Mouse (Mus musculus): ENCODE results near the gene Dnaaf1.

Dnaaf1 gene

DNA sequence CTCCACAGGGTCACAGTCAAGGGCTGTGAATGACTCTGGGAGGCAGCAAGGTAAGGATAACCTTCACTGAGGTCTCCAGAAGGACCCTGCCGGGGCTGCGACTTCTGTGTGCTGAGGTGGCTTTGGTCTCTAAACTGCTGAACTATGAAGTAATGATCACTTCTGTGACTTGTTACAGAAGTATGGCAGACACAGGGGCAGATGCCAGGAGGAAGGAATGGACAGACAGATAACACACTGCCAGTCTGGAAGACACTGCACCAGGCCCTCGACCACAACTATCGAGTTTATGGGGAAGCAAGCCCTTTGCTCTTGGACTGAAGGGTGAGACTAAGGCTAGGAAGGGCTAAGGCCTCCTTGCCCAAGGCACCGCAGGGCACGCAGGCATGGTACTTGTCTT is 3.9 kb upstream of the Dnaaf1 start:
- DNase-seq (ENCODE audit: low read depth in 1 of 2, low spot score in 2 of 2), result no peak

- DNase-seq (ENCODE audit: low read depth in 1 of 2, low spot score in 2 of 2), result no peak
Observed at GRCm38 (mm10) chr8:119572411-119572810, 2.6 kb upstream of the Dnaaf1 start.

DNA sequence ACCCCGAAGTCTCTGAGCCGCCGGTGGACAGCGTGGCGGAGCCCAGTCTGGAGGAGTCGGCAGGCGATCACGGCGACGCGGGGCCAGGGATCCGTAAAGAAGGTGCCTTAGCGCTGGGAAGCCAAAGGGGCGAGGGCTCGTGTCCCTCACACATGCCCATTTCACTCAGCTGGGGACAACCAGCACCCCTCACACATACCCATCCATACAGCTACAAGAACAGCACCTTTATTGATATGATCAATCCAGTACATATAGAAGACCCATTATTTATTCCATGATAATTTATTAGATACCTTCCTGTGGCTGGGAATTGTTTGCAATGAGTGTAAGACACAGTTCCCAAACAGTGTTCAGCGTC is 311 bp downstream of the Dnaaf1 start:
- no peak for DNase-seq (ENCODE audit: low read depth in 1 of 2, low spot score in 2 of 2)

- DNase-seq (ENCODE audit: low read depth in 1 of 2, low spot score in 2 of 2), result no peak
Observed at GRCm38 (mm10) chr8:119579096-119579495, 4.1 kb downstream of the Dnaaf1 start.

- no peak for DNase-seq (ENCODE audit: low read depth in 1 of 2, low spot score in 2 of 2)
Observed at GRCm38 (mm10) chr8:119580441-119581161, 5.6 kb downstream of the Dnaaf1 start.

GRCm38 (mm10) chr8:119585901-119586300 is 10.9 kb downstream of the Dnaaf1 start:
- no peak for DNase-seq (ENCODE audit: low read depth in 1 of 2, low spot score in 2 of 2)

DNA sequence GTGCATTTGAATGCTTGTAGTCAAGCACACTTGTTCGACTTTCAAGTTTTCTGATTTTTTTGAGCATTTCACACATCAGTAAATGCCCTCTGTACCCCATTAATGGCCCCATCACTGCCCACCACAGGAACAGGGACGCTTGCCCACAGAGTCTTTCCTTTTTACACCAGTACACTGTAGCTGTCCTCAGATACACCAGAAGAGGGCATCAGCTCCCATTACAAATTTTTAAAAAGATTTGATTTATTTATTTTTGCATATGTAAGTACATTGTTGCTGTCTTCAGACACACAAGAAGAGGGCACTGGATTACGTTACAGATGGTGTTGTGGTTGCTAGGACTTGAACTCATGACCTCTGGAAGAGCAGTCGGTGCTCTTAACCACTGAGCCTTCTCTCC is 13.3 kb downstream of the Dnaaf1 start:
- no peak for DNase-seq (ENCODE audit: low read depth in 1 of 2, low spot score in 2 of 2)

GRCm38 (mm10) chr8:119588844-119589243 is 13.8 kb downstream of the Dnaaf1 start:
- no peak for DNase-seq (ENCODE audit: low read depth in 1 of 2, low spot score in 2 of 2)

- no peak for DNase-seq (ENCODE audit: low read depth in 1 of 2, low spot score in 2 of 2)
Observed at GRCm38 (mm10) chr8:119590348-119590747, 15.3 kb downstream of the Dnaaf1 start.

DNA sequence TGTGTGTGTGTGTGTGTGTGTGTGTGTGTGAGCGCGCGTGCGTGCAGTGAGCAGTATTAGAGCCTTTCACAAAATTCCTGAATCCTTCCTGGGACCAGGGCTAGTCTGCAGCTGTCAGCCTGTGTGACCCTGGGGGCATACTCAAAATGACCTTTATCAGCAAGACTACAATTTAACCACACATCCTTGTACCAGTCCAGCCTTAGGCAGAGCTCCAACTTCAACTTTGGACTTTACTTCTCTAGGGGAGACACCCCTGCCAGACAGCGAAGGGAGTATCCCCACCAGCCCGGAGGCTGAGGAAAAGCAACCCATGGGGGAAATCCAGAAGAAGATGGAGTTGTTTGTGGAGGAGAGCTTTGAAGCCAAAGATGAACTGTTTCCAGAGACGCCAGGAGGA is 16.4 kb downstream of the Dnaaf1 start:
- no peak for DNase-seq (ENCODE audit: low read depth in 1 of 2, low spot score in 2 of 2)

GRCm38 (mm10) chr8:119603771-119604170 is 28.7 kb downstream of the Dnaaf1 start:
- no peak for DNase-seq (ENCODE audit: low read depth in 1 of 2, low spot score in 2 of 2)

- no peak for DNase-seq (ENCODE audit: low read depth in 1 of 2, low spot score in 2 of 2)
Observed at GRCm38 (mm10) chr8:119604398-119604803, 29.4 kb downstream of the Dnaaf1 start.

DNA sequence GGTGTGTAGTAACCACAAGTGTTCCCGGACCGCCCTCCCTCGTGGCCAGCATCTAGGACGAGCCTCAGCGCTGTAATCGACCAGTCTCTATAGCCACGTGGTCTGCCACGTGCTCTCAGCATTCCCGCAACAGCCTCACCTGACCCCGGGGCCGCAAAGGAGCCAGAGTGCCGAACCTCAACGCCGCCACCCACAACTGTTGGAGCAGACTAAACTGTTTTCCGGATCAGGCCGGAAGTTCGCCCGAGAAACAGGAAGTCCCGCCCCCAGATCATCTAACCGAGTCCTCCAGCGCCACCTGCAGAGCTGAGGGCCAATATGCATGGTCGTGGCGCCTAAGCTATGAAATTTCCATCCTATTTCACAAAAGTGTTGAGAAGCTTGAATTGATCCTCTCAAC is 30.0 kb downstream of the Dnaaf1 start, which contains the start of gene Taf1c:
Gene Taf1c, minus strand, starts transcription at position 227 of the 400 bp plus-strand sequence.
- peak; percentile 62 to 85 for DNase-seq (ENCODE audit: low read depth in 1 of 2, low spot score in 2 of 2)

GRCm38 (mm10) chr8:119606224-119606623 is 31.2 kb downstream of the Dnaaf1 start:
- no peak for DNase-seq (ENCODE audit: low read depth in 1 of 2, low spot score in 2 of 2)

DNA sequence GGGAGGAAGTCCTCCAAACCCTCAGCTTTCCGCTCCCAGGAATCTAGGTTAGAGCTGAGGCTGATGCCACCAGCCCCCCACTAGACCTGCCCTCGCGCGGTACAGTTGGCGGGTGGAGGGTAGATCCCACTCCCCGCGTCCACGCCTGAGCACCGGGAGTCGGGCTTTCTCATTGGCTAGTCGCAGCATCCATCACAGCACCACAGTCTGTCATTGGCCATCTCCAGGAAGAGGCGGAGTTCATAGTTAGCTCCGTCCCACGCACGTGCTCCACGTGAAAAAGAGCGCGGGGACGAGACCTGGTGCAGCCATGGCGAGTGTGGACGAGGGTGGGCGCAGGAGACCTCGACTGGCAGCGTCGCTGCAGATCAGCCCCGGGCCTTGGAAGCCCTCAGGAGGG is 37.4 kb downstream of the Dnaaf1 start, which contains the start of gene Adad2:
Gene Adad2, plus strand, starts transcription at position 277 of the 400 bp plus-strand sequence.
- DNase-seq (ENCODE audit: low read depth in 1 of 2, low spot score in 2 of 2), result no peak

- DNase-seq (ENCODE audit: low read depth in 1 of 2, low spot score in 2 of 2), result no peak
Observed at GRCm38 (mm10) chr8:119615096-119615495, 40.1 kb downstream of the Dnaaf1 start.

DNA sequence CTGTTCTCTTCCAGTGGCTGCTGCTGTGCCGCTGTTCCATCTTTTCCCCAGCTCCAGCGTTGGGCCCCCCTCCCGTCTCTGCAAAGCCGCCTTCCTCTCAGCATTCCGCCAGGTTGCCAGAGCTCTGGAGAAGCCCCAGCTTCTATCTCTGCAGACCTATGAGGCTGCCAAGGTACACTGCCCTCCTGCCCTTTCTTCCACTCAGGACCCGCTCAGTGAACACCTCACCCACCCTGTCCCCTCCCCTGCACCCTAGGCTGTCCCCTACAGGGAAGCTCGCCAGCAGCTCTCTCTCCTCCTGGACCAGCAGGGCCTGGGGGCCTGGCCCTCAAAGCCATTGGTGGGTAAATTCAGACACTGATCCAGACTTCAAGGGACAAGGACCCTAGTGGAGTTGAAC is 41.3 kb downstream of the Dnaaf1 start:
- no peak for DNase-seq (ENCODE audit: low read depth in 1 of 2, low spot score in 2 of 2)

DNA sequence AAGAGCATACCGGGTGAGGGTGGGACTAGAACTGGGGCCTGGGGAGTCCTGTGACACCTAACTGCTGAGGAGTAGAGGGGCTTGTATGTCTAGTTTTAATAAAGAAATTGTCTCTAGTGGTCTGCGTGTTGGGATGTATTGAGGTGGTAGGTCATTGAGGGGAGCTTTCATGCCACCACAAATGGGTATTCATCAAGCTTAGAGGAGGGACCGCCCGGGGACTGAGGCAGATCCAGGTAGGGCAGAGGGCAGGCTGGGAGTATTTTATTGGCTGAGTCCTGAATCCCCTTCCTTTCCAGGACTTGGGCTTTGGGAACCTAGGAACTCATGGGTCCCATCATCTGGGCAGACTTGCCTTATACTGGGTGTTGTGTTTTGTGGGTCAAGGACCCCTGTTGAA is 41.8 kb downstream of the Dnaaf1 start:
- DNase-seq (ENCODE audit: low read depth in 1 of 2, low spot score in 2 of 2), result no peak

GRCm38 (mm10) chr8:119617586-119617985 is 42.6 kb downstream of the Dnaaf1 start:
- DNase-seq (ENCODE audit: low read depth in 1 of 2, low spot score in 2 of 2), result no peak

DNA sequence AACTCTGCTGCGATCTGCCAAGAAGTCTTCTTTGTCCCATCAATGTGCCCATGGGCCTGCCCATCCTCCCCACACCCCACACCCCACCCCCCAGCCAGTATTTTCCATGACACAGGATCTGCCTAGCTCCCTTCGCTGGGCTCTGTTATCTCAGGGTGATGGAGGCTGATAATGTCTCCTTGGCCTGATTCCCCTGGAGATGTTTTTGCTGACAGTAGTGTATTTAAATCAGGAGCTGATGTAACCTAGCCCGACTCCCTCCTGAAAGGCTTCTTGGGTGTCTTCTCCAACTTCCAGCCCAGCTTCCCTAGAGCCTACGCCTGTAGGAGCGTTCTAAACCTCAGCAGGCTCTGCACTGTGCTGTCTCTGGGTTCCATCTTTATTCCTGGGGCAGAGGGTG is 43.9 kb downstream of the Dnaaf1 start:
- DNase-seq (ENCODE audit: low read depth in 1 of 2, low spot score in 2 of 2), result no peak

GRCm38 (mm10) chr8:119620116-119620840 is 45.2 kb downstream of the Dnaaf1 start:
- DNase-seq (ENCODE audit: low read depth in 1 of 2, low spot score in 2 of 2), result no peak

GRCm38 (mm10) chr8:119620848-119621465 is 45.9 kb downstream of the Dnaaf1 start:
- DNase-seq (ENCODE audit: low read depth in 1 of 2, low spot score in 2 of 2), result no peak
